Comparison of ENCODE assay signal across 8 mouse cellular contexts in genomic region chr7:45784524-45785372, GRCm38 (mm10). TPM values are rescaled to one million over a fixed set of nuclear protein-coding genes. Genes with fewer than 3 reads are reported as not detected.
A peak's percentile ranks its signal among the peaks of the same experiment; 100 is the strongest.
DNase-seq lines count a peak whose midpoint lies in the region; ATAC-seq and TF ChIP-seq lines count a peak whose summit lies in the region.

TSS of gene Sult2b1 (minus strand) at chr7:45784669.

- peaks cover 1% of the 10 kb centered on the region; the same call in 1 of the 2 replicates for H3K9me3 ChIP-seq in megakaryocyte, embryonic 14.5 days
- H3K9me3 ChIP-seq in heart, embryonic 16.5 days (replicated peaks; ENCODE audit: control insufficient read depth, low read length) = no peaks in the 10 kb centered on the region

- no peaks in the 10 kb centered on the region for H3K36me3 ChIP-seq in megakaryocyte, embryonic 14.5 days (replicated peaks; ENCODE audit: low read length)
- no peaks in the 10 kb centered on the region for H3K36me3 ChIP-seq in heart, embryonic 16.5 days (ENCODE audit: control insufficient read depth, insufficient read depth)
- H3K36me3 ChIP-seq in testis, adult 2 months (ENCODE audit: control insufficient read depth, insufficient read depth, low read length) = no peaks in the 10 kb centered on the region

- 23% methylated on average over 20 of the region's 20 CpGs for WGBS in heart, embryonic 16.5 days

- peak within 1 kb of the TSS; percentile 92 for H3K4me2 ChIP-seq in heart, embryonic 16.5 days (ENCODE audit: low read depth, low read length)

- peak within 1 kb of the TSS; percentile 92 for H3K4me3 ChIP-seq in megakaryocyte, embryonic 14.5 days (replicated peaks)
- peak within 1 kb of the TSS; percentile 56 for H3K4me3 ChIP-seq in heart, embryonic 16.5 days (ENCODE audit: low read length)
- H3K4me3 ChIP-seq in testis, adult 2 months (ENCODE audit: control insufficient read depth, low read depth, low read length) = peak within 1 kb of the TSS; percentile 83

- H3K27me3 ChIP-seq in megakaryocyte, embryonic 14.5 days (replicated peaks) = peaks cover 92% of the 10 kb centered on the region
- H3K27me3 ChIP-seq in heart, embryonic 16.5 days (ENCODE audit: control insufficient read depth, insufficient read depth, low read length) = peaks cover 41% of the 10 kb centered on the region
- H3K27me3 ChIP-seq in testis, adult 2 months (ENCODE audit: control insufficient read depth, insufficient read depth, low read length) = no peaks in the 10 kb centered on the region

- TF ChIP-seq CTCF in testis, adult 2 months (IDR thresholded peaks at IDR 0.05; ENCODE audit: control insufficient read depth, insufficient read depth, insufficient replicate concordance, low read depth, low read length) = no peak

- peaks cover 50% of the 10 kb centered on the region for H3K4me1 ChIP-seq in megakaryocyte, embryonic 14.5 days
- peaks cover 8% of the 10 kb centered on the region for H3K4me1 ChIP-seq in heart, embryonic 16.5 days (ENCODE audit: control insufficient read depth, insufficient read depth, low read length)
- peaks cover 32% of the 10 kb centered on the region for H3K4me1 ChIP-seq in testis, adult 2 months (ENCODE audit: control insufficient read depth, insufficient read depth, low read length)

- H3K9ac ChIP-seq in heart, embryonic 16.5 days (ENCODE audit: low read length) = peak within 1 kb of the TSS; percentile 75

- DNase-seq in cerebellum, postnatal 36 days = peak; percentile 89 to 90
- DNase-seq in layer of hippocampus, adult 9-11 months = peak; percentile 95
- DNase-seq in mesoderm, embryonic 11.5 days (ENCODE audit: low read depth, low spot score) = peak; percentile 96
- no peak for DNase-seq in gastrocnemius, adult 18-20 months (ENCODE audit: low spot score)

- H3K27ac ChIP-seq in heart, embryonic 16.5 days (ENCODE audit: low read length) = no peak within 1 kb of the TSS
- no peak within 1 kb of the TSS for H3K27ac ChIP-seq in testis, adult 2 months (ENCODE audit: control insufficient read depth, insufficient read depth, low read depth, low read length)

- TF ChIP-seq POLR2A in testis, adult 2 months (IDR thresholded peaks at IDR 0.05; ENCODE audit: control insufficient read depth, low read depth, low read length) = peak; percentile 19; the same call in 1 of the 2 replicates

- no peak for ATAC-seq in megakaryocyte, adult 5-6 weeks (ENCODE audit: poor library complexity, severe bottlenecking)
- ATAC-seq in heart, embryonic 16.5 days (replicated peaks; ENCODE audit: extremely low read depth, insufficient read depth, low FRiP score) = no peak

RNA-seq across cellular contexts. Expression of gene Sult2b1, which starts in this region (rescaled TPM):
- 1.00 TPM in 1 of 2 replicates, not detected in the other for polyA plus RNA-seq in megakaryocyte, embryonic 14.5 days (2012; ENCODE audit: insufficient read depth, low replicate concordance)
- not detected in 2 replicates for total RNA-seq in megakaryocyte, adult 5-6 weeks (2015)
- not detected in 2 replicates for total RNA-seq in megakaryocyte, adult 5-6 weeks (2017)
- 0.66 and 0.72 TPM in 2 replicates for polyA plus RNA-seq in heart, embryonic 16.5 days (2015; fragmentation: Nextera tagmentation; extraction: Ambion mirVana)
- polyA plus RNA-seq in testis, adult 2 months (2012; rRNA removed) = 8.8 and 9.5 TPM in 2 replicates
- not detected for total RNA-seq in gastrocnemius, adult 18-20 months (2021)
